Mouse (Mus musculus) ES-Bruce4 (cell line): ENCODE data around the gene Adamts4. TPM values are rescaled to one million over a fixed set of nuclear protein-coding genes. Genes with fewer than 3 reads are reported as not detected.

Experiments used
- H3K27ac ChIP-seq: 2 replicates; pipeline ENCODE4 v1.5.1; 2012; ENCODE audit warnings: low read length, inconsistent platforms; ENCODE audit not compliant: insufficient read depth
- H3K27me3 ChIP-seq: 2 replicates; pipeline ENCODE4 v1.6.1; 2012; ENCODE audit warnings: mild to moderate bottlenecking, low read length, inconsistent platforms; ENCODE audit not compliant: control insufficient read depth, poor library complexity, insufficient read depth, severe bottlenecking
- H3K36me3 ChIP-seq: 2 replicates; pipeline ENCODE4 v1.6.1; 2012; ENCODE audit warnings: inconsistent platforms, mild to moderate bottlenecking, low read length, moderate library complexity; ENCODE audit not compliant: control insufficient read depth, poor library complexity, insufficient read depth, severe bottlenecking
- H3K4me1 ChIP-seq: one replicate; pipeline ENCODE4 v1.8.1; 2011; ENCODE audit warnings: low read length; ENCODE audit not compliant: control insufficient read depth, insufficient read depth
- H3K4me3 ChIP-seq: 2 replicates; pipeline ENCODE4 v1.5.1; 2011; ENCODE audit warnings: low read depth, mild to moderate bottlenecking, low read length
- H3K9ac ChIP-seq: 2 replicates; pipeline ENCODE4 v1.6.1; 2012; ENCODE audit warnings: low read depth, mild to moderate bottlenecking, inconsistent platforms; ENCODE audit not compliant: poor library complexity, severe bottlenecking
- H3K9me3 ChIP-seq: replicated peaks from 2 replicates; pipeline ENCODE4 v1.6.1; 2012; ENCODE audit warnings: mild to moderate bottlenecking, low read length, inconsistent platforms; ENCODE audit not compliant: control insufficient read depth, poor library complexity, insufficient read depth, severe bottlenecking
- CTCF ChIP-seq: IDR thresholded peaks from one replicate; pipeline ENCODE4 v1.8.1; 2011; ENCODE audit warnings: low read depth, low read length
- EP300 ChIP-seq: IDR thresholded peaks from 2 replicates; pipeline ENCODE4 v1.6.1; 2011; ENCODE audit warnings: low read depth, low read length; ENCODE audit not compliant: insufficient read depth
- POLR2A ChIP-seq: IDR thresholded peaks from one replicate; pipeline ENCODE4 v1.8.1; 2011; ENCODE audit warnings: low read length; ENCODE audit not compliant: insufficient read depth
- polyA plus RNA-seq: library from polyadenylated mRNA; stranded (reverse); fragments of >200 nt; gene quantifications from 2 replicates; pipeline ENCODE4 v1.2.4, GENCODE M21; 2011; ENCODE audit warnings: low read depth; ENCODE audit not compliant: missing spikeins, insufficient read depth, insufficient read length

The Adamts4 gene
- polyA plus RNA-seq, 1 experiment = 3.5 TPM

DNA sequence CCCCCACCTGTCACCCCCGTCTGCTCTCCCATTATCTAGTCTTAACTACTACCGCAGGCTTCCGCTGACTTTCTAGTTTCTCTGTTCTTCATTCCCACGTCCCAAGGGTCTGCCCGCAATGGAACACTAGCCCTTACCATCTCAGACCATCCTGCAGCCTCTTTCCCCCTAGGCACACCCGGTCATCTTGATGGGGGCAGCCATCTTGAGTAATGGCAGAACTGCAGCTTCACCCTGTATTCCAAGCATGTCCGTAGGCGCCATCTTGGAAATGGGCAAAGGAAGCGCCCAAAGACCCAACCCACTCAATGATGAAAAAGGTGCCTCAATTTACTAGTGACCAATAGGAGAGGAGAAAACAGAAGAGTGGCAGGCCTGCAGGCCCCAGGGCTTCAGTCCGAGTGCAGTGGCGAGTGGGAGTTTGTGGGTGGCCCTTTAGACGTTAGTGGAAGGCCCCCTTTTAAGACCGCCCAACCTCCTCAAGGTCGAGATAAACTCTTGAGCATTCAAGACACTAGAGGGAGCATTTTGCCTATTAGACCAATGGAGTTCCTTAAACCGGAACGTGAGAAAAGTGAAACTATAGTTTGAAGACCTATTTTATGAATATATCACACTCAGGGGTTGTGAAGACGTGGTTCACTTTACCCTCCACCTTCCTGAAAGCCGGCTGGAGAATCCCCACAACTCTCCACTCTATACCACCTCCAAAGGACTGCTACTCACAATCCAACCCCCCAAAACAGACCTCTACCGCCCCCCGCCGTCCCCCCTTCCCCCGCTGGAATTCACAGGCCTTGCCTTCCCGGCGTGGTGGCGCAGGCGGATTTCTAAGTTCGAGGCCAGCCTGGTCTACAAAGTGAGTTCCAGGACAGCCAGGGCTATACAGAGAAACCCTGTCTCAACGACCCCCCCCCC is 27.7 kb upstream of the Adamts4 start, which contains the start of gene Tomm40l:
Gene Tomm40l (minus strand): TSS at position 277 of the 918 bp plus-strand sequence.
- peak; percentile 45; the same call in 1 of the 2 replicates for TF ChIP-seq EP300
- TF ChIP-seq POLR2A = no peak
- peaks cover 3% of the 10 kb centered on the region; the same call in 1 of the 2 replicates for H3K36me3 ChIP-seq
- no peaks in the 10 kb centered on the region for H3K27me3 ChIP-seq
- peak within 1 kb of the TSS; percentile 99 for H3K4me3 ChIP-seq
- H3K9ac ChIP-seq = peak within 1 kb of the TSS; percentile 80
- H3K27ac ChIP-seq = peak within 1 kb of the TSS; percentile 83
- peaks cover 6% of the 10 kb centered on the region for H3K4me1 ChIP-seq
- no peaks in the 10 kb centered on the region for H3K9me3 ChIP-seq

DNA sequence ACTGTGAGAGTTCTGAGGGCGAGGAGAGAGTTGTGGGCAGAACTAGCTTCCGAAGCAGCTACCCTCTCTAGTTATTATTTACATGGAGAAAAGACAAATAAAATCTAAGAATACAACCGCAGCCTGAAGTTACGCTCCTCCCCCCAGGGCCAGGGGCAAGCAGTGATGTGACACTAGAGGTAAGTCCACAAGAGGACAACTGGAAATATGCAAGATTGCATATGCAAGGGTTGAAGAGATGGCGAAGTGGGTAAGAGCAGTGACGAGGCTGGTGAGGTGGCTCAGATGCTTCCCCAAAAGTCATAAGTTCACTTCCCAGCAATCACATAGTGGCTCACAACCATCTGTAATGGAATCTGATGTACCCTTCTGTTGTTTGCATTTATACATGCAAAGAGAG is 27.1 kb upstream of the Adamts4 start:
- Histone ChIP-seq H3K9ac (peak overlapping the region; percentile 62), H3K27ac (no peak overlapping the region; the same call in 1 of the 2 replicates), H3K4me3 (no peak overlapping the region), H3K4me1 (peaks cover 6% of the 10 kb centered on the region), H3K27me3 (no peaks in the 10 kb centered on the region), H3K9me3 (no peaks in the 10 kb centered on the region), H3K36me3 (peaks cover 3% of the 10 kb centered on the region; the same call in 1 of the 2 replicates)
- TF ChIP-seq CTCF (no peak), POLR2A (no peak), EP300 (no peak)

DNA sequence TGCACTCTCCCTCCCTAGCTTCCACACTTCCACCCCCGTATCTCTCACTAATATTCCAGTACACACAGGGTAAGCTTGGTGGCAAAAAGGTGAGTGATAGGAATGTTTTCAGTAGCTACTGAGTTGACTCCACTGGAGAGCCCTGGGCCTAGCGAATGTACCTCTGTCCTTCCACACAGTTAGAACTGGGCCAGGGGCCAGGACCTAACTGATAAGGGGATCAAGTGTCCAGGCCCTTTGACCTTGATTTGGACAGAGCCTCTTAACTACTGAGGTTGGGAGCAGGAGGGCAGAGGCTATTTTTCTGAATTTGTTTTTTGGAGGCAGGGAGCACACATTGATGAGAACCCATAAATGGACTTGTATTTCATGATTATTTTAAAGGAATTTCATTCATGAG is 26.4 kb upstream of the Adamts4 start:
- Histone ChIP-seq H3K4me1 (peaks cover 6% of the 10 kb centered on the region), H3K27me3 (no peaks in the 10 kb centered on the region), H3K4me3 (no peak overlapping the region), H3K27ac (0 out of 2 replicates have a peak overlapping the region, but pooled peaks have one; percentile 10), H3K9me3 (no peaks in the 10 kb centered on the region), H3K9ac (no peak overlapping the region), H3K36me3 (peaks cover 3% of the 10 kb centered on the region; the same call in 1 of the 2 replicates)
- TF ChIP-seq POLR2A = no peak
- TF ChIP-seq CTCF = no peak
- no peak for TF ChIP-seq EP300

DNA sequence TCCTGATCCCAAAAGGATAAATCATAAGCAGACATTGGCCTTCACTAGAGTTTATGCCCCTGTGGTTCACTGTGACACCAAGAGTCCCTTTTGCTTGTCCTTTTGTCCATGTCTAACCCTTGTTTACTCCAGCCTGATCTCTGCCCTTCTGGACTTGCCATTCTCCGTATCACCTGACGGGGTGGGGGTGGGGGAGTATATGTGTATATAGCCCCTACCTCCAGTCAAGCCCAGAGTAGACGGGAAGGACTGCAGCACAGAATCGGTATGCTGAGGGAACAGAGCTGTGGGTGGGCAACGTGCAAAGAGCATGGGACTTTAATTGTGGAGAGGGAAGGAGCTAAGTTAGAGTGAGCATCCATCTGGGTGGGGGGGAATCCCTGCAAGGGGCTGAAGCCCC is 25.4 kb upstream of the Adamts4 start, which contains the start of gene Apoa2:
Gene Apoa2 (plus strand): TSS at position 198 of the 400 bp plus-strand sequence.
- no peak within 1 kb of the TSS for H3K27ac ChIP-seq
- TF ChIP-seq POLR2A (no peak), CTCF (no peak), EP300 (no peak)

DNA sequence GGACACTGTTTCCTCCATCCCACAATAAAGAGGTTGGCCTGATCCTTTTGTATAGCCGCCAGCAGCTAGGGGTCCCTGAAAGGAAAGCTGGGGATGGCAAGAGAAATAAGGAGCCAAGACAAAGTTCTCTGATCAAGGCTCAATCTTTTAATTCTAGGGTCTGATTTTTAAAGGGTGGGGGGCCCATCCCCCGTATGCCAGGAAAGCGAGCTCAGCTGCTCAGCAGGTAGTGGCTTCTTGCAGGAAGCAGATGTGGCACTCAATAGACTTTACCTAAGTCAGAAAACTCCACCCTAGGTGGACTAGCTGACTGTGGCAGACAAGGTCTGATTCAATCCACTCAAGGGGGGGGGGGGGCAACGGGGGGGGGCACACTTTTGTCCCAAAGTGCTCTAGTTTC is 23.4 kb upstream of the Adamts4 start:
- H3K27me3 ChIP-seq = no peaks in the 10 kb centered on the region
- no peak for TF ChIP-seq CTCF
- 0 out of 2 replicates have a peak, but pooled peaks have one; percentile 8 for TF ChIP-seq EP300
- H3K9ac ChIP-seq = no peak overlapping the region

More for the DNA sequence above, 25.4 kb upstream of the Adamts4 start, which contains the start of gene Apoa2:
- Histone ChIP-seq H3K9me3 (no peaks in the 10 kb centered on the region), H3K27me3 (no peaks in the 10 kb centered on the region), H3K4me3 (no peak within 1 kb of the TSS), H3K4me1 (peaks cover 9% of the 10 kb centered on the region), H3K36me3 (peaks cover under 1% of the 10 kb centered on the region; the same call in 1 of the 2 replicates), H3K9ac (no peak within 1 kb of the TSS)

DNA sequence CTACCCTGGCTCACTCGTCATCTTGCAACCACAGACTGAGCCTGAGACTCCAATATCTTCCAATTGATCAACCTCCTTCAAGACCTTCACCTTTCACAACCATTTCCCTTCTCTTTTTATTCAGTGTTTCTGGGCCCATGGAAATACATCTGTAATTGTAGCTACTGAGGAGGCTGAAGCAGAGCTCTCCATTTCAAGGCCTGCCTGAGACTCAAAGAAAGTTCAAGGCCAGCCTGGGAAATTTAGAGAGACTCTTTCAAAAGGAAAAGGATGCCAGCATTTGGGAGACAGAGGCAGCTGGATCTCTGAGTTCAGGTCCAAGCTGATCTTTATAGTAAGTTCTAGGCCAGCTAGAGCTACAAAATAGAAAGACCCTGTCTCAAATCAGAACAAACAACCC is 22.3 kb upstream of the Adamts4 start:
- H3K4me1 ChIP-seq = peaks cover 7% of the 10 kb centered on the region
- no peak overlapping the region for H3K27ac ChIP-seq
- TF ChIP-seq EP300 (no peak), CTCF (no peak), POLR2A (no peak)
- no peaks in the 10 kb centered on the region for H3K36me3 ChIP-seq
- no peak overlapping the region for H3K4me3 ChIP-seq
- H3K9me3 ChIP-seq = no peaks in the 10 kb centered on the region
- H3K9ac ChIP-seq = no peak overlapping the region
- no peaks in the 10 kb centered on the region for H3K27me3 ChIP-seq

More for the DNA sequence above, 23.4 kb upstream of the Adamts4 start:
- no peak overlapping the region for H3K27ac ChIP-seq
- no peaks in the 10 kb centered on the region for H3K36me3 ChIP-seq
- no peak overlapping the region for H3K4me3 ChIP-seq
- H3K9me3 ChIP-seq = no peaks in the 10 kb centered on the region
- peaks cover 7% of the 10 kb centered on the region for H3K4me1 ChIP-seq
